Mouse (Mus musculus): ENCODE data around the gene Lrig1. TPM values are rescaled to one million over a fixed set of nuclear protein-coding genes. Genes with fewer than 3 reads are reported as not detected.
A peak's percentile ranks its signal among the peaks of the same experiment; 100 is the strongest.

Gene Lrig1
- polyA plus RNA-seq, 1 experiment from 2014 or later: 11.8 TPM

DNA sequence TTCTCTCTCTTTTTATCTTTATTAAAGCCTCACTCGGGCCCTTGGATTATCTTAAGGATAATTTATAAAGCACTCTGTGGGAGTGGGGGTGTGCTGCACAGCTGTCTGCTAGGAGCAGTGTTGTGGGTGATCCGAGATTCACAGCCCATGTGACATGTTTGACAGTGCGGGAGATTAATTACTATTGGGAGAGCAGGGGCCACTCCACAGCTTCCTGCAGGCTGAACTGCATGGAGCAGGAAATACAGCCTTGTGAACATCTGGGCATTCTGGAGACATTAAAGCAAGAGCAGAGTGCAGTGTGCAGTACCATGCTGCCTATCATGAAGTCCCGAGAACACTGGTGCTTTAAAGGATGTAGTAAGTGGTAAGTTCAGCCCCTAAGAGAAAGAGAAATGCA, 107.2 kb downstream of the Lrig1 start:
- WGBS: 15% methylated on average over 4 of the region's 4 CpGs
- Histone ChIP-seq H3K4me2 (ENCODE audit: low read depth, low read length) (no peak overlapping the region), H3K4me3 (ENCODE audit: low read length) (no peak overlapping the region), H3K9ac (ENCODE audit: low read depth, low read length) (no peak overlapping the region), H3K36me3 (ENCODE audit: control insufficient read depth, insufficient read depth, low read length) (no peaks in the 10 kb centered on the region), H3K27me3 (replicated peaks; ENCODE audit: control insufficient read depth, insufficient read depth, low read length) (no peaks in the 10 kb centered on the region), H3K4me1 (ENCODE audit: control insufficient read depth, insufficient read depth, low read length) (peaks cover 16% of the 10 kb centered on the region; the same call in 1 of the 2 replicates), H3K27ac (ENCODE audit: low read length) (no peak overlapping the region), H3K9me3 (ENCODE audit: control insufficient read depth, low read length) (no peaks in the 10 kb centered on the region)
- peak; percentile 80 for ATAC-seq

DNA sequence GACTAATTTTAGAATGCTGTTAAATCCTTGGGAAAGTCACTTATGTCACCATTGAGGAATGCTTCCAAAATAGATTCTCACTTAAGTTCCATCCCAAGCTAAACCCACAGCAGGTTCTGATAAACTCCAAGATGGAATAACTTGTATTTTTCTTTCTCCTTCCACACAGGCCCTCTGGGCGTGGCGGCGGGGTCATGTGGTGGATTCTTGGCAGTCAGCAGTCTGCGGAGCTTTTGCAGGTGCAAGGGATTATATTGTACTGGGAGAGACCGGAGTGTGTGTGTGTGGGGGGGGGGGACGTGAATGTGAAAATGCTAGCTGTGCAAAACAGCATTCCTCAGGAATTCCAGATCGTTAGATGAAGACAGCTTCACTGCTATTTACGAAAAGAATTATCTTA, 107.7 kb downstream of the Lrig1 start:
- Histone ChIP-seq H3K9me3 (ENCODE audit: control insufficient read depth, low read length) (no peaks in the 10 kb centered on the region), H3K4me2 (ENCODE audit: low read depth, low read length) (no peak overlapping the region), H3K4me1 (ENCODE audit: control insufficient read depth, insufficient read depth, low read length) (peaks cover 16% of the 10 kb centered on the region; the same call in 1 of the 2 replicates), H3K27me3 (replicated peaks; ENCODE audit: control insufficient read depth, insufficient read depth, low read length) (no peaks in the 10 kb centered on the region), H3K9ac (ENCODE audit: low read depth, low read length) (no peak overlapping the region), H3K27ac (ENCODE audit: low read length) (no peak overlapping the region), H3K36me3 (ENCODE audit: control insufficient read depth, insufficient read depth, low read length) (no peaks in the 10 kb centered on the region), H3K4me3 (ENCODE audit: low read length) (no peak overlapping the region)
- WGBS: 20% methylated on average over 8 of the region's 8 CpGs
- ATAC-seq: peak; percentile 74; the same call in 1 of the 2 replicates

DNA sequence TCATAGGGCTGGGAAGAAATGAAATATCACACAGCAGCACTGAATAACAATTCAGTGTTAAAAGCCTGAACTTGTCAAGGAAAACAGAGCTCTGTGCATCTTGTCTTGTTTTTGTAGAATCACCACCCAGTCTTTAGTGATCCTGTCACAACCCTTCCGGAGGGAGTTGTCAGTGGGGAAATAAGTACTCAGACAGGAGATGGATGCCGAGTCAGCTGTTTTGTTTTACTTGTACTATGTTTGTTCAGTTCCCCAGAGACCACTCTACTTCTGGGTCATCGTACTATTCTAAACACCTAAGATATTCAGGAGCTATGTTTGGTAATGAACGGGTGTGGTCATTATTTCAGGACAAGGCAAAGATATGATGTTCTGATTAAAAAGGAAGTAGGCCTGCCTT, 111.6 kb downstream of the Lrig1 start:
- Histone ChIP-seq H3K36me3 (ENCODE audit: control insufficient read depth, insufficient read depth, low read length) (no peaks in the 10 kb centered on the region), H3K9ac (ENCODE audit: low read depth, low read length) (no peak overlapping the region)
- no peak for ATAC-seq

DNA sequence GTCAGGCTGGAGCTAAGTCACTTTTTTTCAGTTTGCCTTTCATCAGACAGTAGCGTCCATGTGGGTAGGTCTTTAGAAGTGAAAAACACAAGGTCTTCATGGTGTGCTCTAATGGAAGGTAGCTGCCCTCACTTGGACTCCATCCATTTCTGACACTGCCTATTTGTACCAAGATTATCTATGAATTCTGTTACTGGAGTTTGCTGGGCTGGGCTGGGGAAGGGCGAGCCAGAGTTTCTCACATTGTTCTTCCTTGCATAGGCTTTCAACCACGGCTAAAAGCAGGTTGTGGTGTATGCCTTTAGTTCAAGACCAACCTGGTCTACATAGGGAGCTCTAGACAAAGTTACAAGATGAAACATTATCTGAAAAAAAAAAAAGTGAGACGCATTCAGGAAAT, 115.0 kb downstream of the Lrig1 start:
- Histone ChIP-seq H3K4me1 (ENCODE audit: control insufficient read depth, insufficient read depth, low read length) (no peaks in the 10 kb centered on the region), H3K27ac (ENCODE audit: low read length) (no peak overlapping the region), H3K36me3 (ENCODE audit: control insufficient read depth, insufficient read depth, low read length) (no peaks in the 10 kb centered on the region), H3K4me3 (ENCODE audit: low read length) (no peak overlapping the region), H3K27me3 (replicated peaks; ENCODE audit: control insufficient read depth, insufficient read depth, low read length) (no peaks in the 10 kb centered on the region), H3K9ac (ENCODE audit: low read depth, low read length) (no peak overlapping the region), H3K4me2 (ENCODE audit: low read depth, low read length) (no peak overlapping the region), H3K9me3 (ENCODE audit: control insufficient read depth, low read length) (no peaks in the 10 kb centered on the region)
- ATAC-seq: no peak
- 86% methylated on average over 4 of the region's 4 CpGs for WGBS

More for the DNA sequence above, 111.6 kb downstream of the Lrig1 start:
- 80% methylated on average over 4 of the region's 4 CpGs for WGBS
- Histone ChIP-seq H3K27ac (ENCODE audit: low read length) (no peak overlapping the region), H3K9me3 (ENCODE audit: control insufficient read depth, low read length) (no peaks in the 10 kb centered on the region), H3K27me3 (replicated peaks; ENCODE audit: control insufficient read depth, insufficient read depth, low read length) (no peaks in the 10 kb centered on the region), H3K4me2 (ENCODE audit: low read depth, low read length) (no peak overlapping the region), H3K4me3 (ENCODE audit: low read length) (no peak overlapping the region), H3K4me1 (ENCODE audit: control insufficient read depth, insufficient read depth, low read length) (peaks cover 13% of the 10 kb centered on the region; the same call in 1 of the 2 replicates)

DNA sequence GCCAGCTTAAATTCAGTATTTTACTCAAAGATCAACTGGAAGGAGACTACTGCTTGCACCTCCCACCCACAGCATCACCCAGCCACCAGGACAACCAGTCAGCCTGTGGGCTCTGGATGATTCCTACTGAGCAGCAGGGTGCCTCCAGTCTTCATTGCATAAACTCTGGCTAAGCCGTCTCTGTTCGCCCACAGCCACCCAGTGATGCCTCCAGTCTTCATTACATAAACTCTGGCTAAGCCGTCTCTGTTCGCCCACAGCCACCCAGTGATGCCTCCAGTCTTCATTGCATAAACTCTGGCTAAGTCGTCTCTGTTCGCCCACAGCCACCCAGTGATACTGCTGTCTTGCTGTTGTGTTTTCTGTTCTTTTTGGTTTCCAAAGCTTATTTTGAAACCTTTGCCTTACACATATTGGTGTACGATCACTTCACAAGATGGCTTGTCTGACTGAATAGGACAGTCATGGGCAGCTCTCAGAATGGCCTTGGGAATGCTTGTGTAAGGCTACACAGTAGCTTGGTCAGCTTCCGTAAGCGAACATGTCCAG, 115.7 kb downstream of the Lrig1 start:
- WGBS: 93% methylated on average over 9 of the region's 9 CpGs
- Histone ChIP-seq H3K9ac (ENCODE audit: low read depth, low read length) (no peak overlapping the region), H3K4me3 (ENCODE audit: low read length) (no peak overlapping the region), H3K36me3 (ENCODE audit: control insufficient read depth, insufficient read depth, low read length) (no peaks in the 10 kb centered on the region), H3K4me1 (ENCODE audit: control insufficient read depth, insufficient read depth, low read length) (no peaks in the 10 kb centered on the region), H3K27ac (ENCODE audit: low read length) (no peak overlapping the region), H3K9me3 (ENCODE audit: control insufficient read depth, low read length) (no peaks in the 10 kb centered on the region), H3K4me2 (ENCODE audit: low read depth, low read length) (no peak overlapping the region), H3K27me3 (replicated peaks; ENCODE audit: control insufficient read depth, insufficient read depth, low read length) (no peaks in the 10 kb centered on the region)
- no peak for ATAC-seq

DNA sequence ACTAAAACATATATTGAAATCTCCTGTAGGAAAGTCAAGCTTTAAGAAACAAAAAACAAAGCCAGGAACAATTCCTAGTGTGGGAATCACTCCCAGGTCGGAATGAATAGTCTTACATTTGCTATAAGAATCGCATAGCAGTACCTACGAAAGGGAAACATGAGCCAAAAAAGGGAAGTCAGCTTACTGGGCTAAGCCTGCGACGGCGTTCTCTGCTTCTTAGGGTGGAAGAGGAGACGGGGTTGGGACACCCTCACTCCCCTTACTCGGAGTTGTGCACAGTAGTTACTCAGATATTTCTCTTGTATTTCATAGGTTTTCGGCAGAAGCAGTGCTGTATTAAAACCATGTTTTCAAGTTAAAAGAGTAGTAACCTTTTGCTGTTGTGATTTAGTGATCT, 117.9 kb downstream of the Lrig1 start:
- WGBS: 77% methylated on average over 9 of the region's 9 CpGs
- no peaks in the 10 kb centered on the region for H3K9me3 ChIP-seq (ENCODE audit: control insufficient read depth, low read length)
- H3K9ac ChIP-seq (ENCODE audit: low read depth, low read length): no peak overlapping the region
- no peak overlapping the region for H3K27ac ChIP-seq (ENCODE audit: low read length)
- H3K36me3 ChIP-seq (ENCODE audit: control insufficient read depth, insufficient read depth, low read length): no peaks in the 10 kb centered on the region
- no peaks in the 10 kb centered on the region for H3K4me1 ChIP-seq (ENCODE audit: control insufficient read depth, insufficient read depth, low read length)
- H3K27me3 ChIP-seq (replicated peaks; ENCODE audit: control insufficient read depth, insufficient read depth, low read length): no peaks in the 10 kb centered on the region
- no peak overlapping the region for H3K4me2 ChIP-seq (ENCODE audit: low read depth, low read length)
- ATAC-seq: no peak
- no peak overlapping the region for H3K4me3 ChIP-seq (ENCODE audit: low read length)

DNA sequence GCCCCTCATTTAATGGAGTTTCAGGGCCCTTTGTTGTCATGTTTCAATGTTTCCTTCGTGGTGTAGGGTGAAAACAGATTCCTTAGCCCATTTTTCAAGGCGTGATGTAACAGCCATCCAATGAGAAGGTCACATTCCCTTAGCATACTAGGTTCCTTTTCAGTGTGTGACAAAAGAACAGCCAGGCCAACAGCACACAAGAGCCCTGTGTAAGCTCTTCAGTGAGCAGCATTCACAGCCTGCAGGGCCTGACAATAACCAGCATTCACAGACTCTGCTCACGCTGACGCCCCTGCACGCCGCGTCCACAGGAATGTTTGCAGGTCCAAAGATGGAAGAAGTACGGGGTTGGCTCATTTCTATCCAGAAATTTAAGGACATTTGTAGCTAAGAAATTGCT, 122.0 kb downstream of the Lrig1 start:
- no peaks in the 10 kb centered on the region for H3K4me1 ChIP-seq (ENCODE audit: control insufficient read depth, insufficient read depth, low read length)
- no peak overlapping the region for H3K4me2 ChIP-seq (ENCODE audit: low read depth, low read length)
- no peaks in the 10 kb centered on the region for H3K9me3 ChIP-seq (ENCODE audit: control insufficient read depth, low read length)
- H3K9ac ChIP-seq (ENCODE audit: low read depth, low read length): no peak overlapping the region
- no peak overlapping the region for H3K4me3 ChIP-seq (ENCODE audit: low read length)
- no peaks in the 10 kb centered on the region for H3K27me3 ChIP-seq (replicated peaks; ENCODE audit: control insufficient read depth, insufficient read depth, low read length)
- 72% methylated on average over 8 of the region's 8 CpGs for WGBS
- no peaks in the 10 kb centered on the region for H3K36me3 ChIP-seq (ENCODE audit: control insufficient read depth, insufficient read depth, low read length)
- H3K27ac ChIP-seq (ENCODE audit: low read length): no peak overlapping the region
- no peak for ATAC-seq

DNA sequence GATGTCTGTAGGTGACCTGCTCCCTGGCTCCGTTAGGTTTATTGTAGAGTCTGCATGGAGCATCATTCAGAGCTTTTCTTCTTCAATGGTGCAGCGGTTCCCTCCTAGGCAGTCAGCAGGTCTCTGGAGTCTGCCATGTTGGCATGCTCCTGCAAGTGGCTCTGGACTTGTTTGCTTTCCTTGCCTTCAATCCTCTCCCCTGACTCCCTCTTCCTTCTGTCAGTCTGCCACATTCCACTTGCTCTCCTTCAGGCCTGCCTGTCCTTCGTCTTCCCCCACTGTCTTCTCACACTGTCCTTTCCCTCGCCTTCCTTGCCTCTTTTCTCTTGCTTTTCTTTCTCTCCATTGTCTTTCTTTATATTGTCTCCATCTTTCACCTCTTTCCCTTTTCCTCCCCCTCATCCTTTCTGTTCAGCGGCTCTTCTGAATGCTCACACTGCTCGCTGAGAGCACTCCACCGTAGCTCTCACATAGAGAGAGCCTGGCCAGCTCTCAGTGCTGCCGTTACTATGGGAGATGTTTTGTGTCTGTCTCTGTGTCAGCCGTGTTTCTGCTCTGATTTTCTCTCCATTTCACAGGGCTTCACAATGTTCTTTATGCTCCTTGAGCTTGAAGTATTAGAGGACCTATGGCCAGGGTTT, 124.3 kb downstream of the Lrig1 start:
- Histone ChIP-seq H3K36me3 (ENCODE audit: control insufficient read depth, insufficient read depth, low read length) (no peaks in the 10 kb centered on the region), H3K9ac (ENCODE audit: low read depth, low read length) (no peak overlapping the region), H3K4me3 (ENCODE audit: low read length) (no peak overlapping the region), H3K4me1 (ENCODE audit: control insufficient read depth, insufficient read depth, low read length) (no peaks in the 10 kb centered on the region), H3K9me3 (ENCODE audit: control insufficient read depth, low read length) (no peaks in the 10 kb centered on the region), H3K27ac (ENCODE audit: low read length) (no peak overlapping the region), H3K4me2 (ENCODE audit: low read depth, low read length) (no peak overlapping the region), H3K27me3 (replicated peaks; ENCODE audit: control insufficient read depth, insufficient read depth, low read length) (no peaks in the 10 kb centered on the region)
- WGBS: 55% methylated on average over 9 of the region's 9 CpGs
- no peak for ATAC-seq

DNA sequence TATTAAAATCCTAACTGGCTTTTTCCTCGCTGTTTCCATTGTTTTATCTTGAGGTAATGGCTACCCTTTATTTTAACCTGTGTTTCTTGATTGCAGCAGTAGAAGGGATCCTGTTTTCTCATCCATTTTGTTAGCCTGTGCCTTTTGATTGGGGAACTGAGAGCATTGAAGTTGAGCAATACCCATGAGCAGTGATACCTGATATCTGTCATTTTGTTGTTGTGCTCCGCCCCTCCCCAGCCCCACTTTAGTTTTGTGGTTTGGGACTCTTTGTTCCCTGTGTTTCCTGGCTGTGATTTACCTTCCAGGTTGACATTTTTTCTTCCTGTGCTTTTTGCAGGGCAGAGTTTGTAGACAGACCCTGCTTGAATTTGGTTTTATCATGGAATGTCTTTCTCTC, 131.9 kb downstream of the Lrig1 start:
- no peaks in the 10 kb centered on the region for H3K9me3 ChIP-seq (ENCODE audit: control insufficient read depth, low read length)
- H3K4me3 ChIP-seq (ENCODE audit: low read length): no peak overlapping the region
- no peaks in the 10 kb centered on the region for H3K27me3 ChIP-seq (replicated peaks; ENCODE audit: control insufficient read depth, insufficient read depth, low read length)
- H3K4me1 ChIP-seq (ENCODE audit: control insufficient read depth, insufficient read depth, low read length): no peaks in the 10 kb centered on the region
- no peak overlapping the region for H3K9ac ChIP-seq (ENCODE audit: low read depth, low read length)
- no peak overlapping the region for H3K27ac ChIP-seq (ENCODE audit: low read length)
- no peak for ATAC-seq
- H3K36me3 ChIP-seq (ENCODE audit: control insufficient read depth, insufficient read depth, low read length): no peaks in the 10 kb centered on the region
- 90% methylated on average over 2 of the region's 2 CpGs for WGBS
- H3K4me2 ChIP-seq (ENCODE audit: low read depth, low read length): no peak overlapping the region

DNA sequence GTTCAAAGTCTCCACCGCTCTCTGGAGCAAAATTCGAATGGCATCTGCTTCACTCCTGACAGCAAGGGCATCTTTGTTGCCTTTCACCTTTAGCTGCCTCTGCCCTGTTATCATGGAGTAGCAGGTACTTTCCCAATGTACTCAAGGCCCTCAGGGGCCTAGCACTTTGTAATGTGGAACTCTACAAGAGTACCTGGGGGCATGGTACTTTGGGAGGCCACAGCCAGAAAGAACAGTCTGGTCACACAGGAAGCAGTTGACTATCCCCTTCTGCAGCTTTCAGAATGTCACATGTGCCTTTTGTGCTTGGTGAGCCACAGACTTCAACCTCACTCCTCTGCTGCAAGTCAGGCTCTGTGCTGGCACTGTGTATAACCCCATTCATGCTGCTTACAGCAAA, 134.2 kb downstream of the Lrig1 start:
- Histone ChIP-seq H3K4me3 (ENCODE audit: low read length) (no peak overlapping the region), H3K9me3 (ENCODE audit: control insufficient read depth, low read length) (no peaks in the 10 kb centered on the region), H3K4me1 (ENCODE audit: control insufficient read depth, insufficient read depth, low read length) (no peaks in the 10 kb centered on the region), H3K9ac (ENCODE audit: low read depth, low read length) (no peak overlapping the region), H3K4me2 (ENCODE audit: low read depth, low read length) (no peak overlapping the region), H3K27me3 (replicated peaks; ENCODE audit: control insufficient read depth, insufficient read depth, low read length) (no peaks in the 10 kb centered on the region), H3K27ac (ENCODE audit: low read length) (no peak overlapping the region), H3K36me3 (ENCODE audit: control insufficient read depth, insufficient read depth, low read length) (no peaks in the 10 kb centered on the region)
- ATAC-seq: no peak
- 86% methylated on average over 2 of the region's 2 CpGs for WGBS
